Mouse (Mus musculus) lung, embryonic 16.5 days (tissue): ENCODE results near the gene Cubn. TPM values are rescaled to one million over a fixed set of nuclear protein-coding genes. Genes with fewer than 3 reads are reported as not detected.

Experiments used
- ATAC-seq: fragments of 200-750 bp; cut with Nextera tagmentation; 2 replicates; pipeline ENCODE4 v1.8.0; 2017; ENCODE audit warnings: low read depth, mild to moderate bottlenecking, moderate library complexity
- H3K27ac ChIP-seq: fragments of 300-500 bp; sonication (generic); 2 replicates; pipeline ENCODE4 v1.5.1; 2014; ENCODE audit warnings: mild to moderate bottlenecking, control low read depth, low read length
- H3K27me3 ChIP-seq: fragments of 300-500 bp; sonication (generic); 2 replicates; pipeline ENCODE4 v1.6.1; 2014; ENCODE audit warnings: low read depth, low read length, mixed read lengths; ENCODE audit not compliant: control insufficient read depth, insufficient read depth
- H3K36me3 ChIP-seq: fragments of 300-500 bp; sonication (generic); 2 replicates; pipeline ENCODE4 v1.6.1; 2014; ENCODE audit warnings: low read length; ENCODE audit not compliant: control insufficient read depth, insufficient read depth
- H3K4me1 ChIP-seq: fragments of 300-500 bp; sonication (generic); replicated peaks from 2 replicates; pipeline ENCODE4 v1.6.1; 2014; ENCODE audit warnings: low read length, mixed read lengths; ENCODE audit not compliant: control insufficient read depth, insufficient read depth
- H3K4me2 ChIP-seq: fragments of 300-500 bp; sonication (generic); 2 replicates; pipeline ENCODE4 v1.6.1; 2014; ENCODE audit warnings: low read depth, low read length, control low read depth
- H3K4me3 ChIP-seq: fragments of 300-500 bp; sonication (generic); 2 replicates; pipeline ENCODE4 v1.5.1; 2014; ENCODE audit warnings: mild to moderate bottlenecking, low read length, control low read depth
- H3K9ac ChIP-seq: fragments of 300-500 bp; sonication (generic); 2 replicates; pipeline ENCODE4 v1.6.1; 2014; ENCODE audit warnings: low read length, control low read depth
- H3K9me3 ChIP-seq: fragments of 300-500 bp; sonication (generic); 2 replicates; pipeline ENCODE4 v1.6.1; 2016; ENCODE audit warnings: low read length; ENCODE audit not compliant: control insufficient read depth
- WGBS: fragments of 180-500 bp; shearing (Covaris S2); extraction: QIAGEN DNeasy Blood & Tissue Kit; methylation state at CpG from one replicate; pipeline ENCODE4 v1.1.7; 2014; 5-methylcytosine and 5-hydroxymethylcytosine counted together
- polyA plus RNA-seq: library from polyadenylated mRNA; unstranded; fragments of >200 nt; fragmentation: Nextera tagmentation; extraction: Ambion mirVana; gene quantifications from 2 replicates; pipeline ENCODE4 v1.2.1, GENCODE M21; 2015

Gene Cubn
- polyA plus RNA-seq, 1 experiment from 2014 or later, result 0.75 TPM

GRCm38 (mm10) chr2:13458088-13458487 is 33.5 kb downstream of the Cubn start:
- WGBS, result 87% methylated on average over 2 of the region's 2 CpGs
- Histone ChIP-seq H3K9ac (no peak overlapping the region), H3K4me3 (no peak overlapping the region), H3K4me2 (no peak overlapping the region), H3K36me3 (no peaks in the 10 kb centered on the region), H3K4me1 (no peaks in the 10 kb centered on the region), H3K27ac (no peak overlapping the region), H3K27me3 (no peaks in the 10 kb centered on the region), H3K9me3 (no peaks in the 10 kb centered on the region)
- ATAC-seq, result no peak

- Histone ChIP-seq H3K9ac (no peak overlapping the region), H3K4me1 (no peaks in the 10 kb centered on the region), H3K27me3 (no peaks in the 10 kb centered on the region), H3K4me2 (no peak overlapping the region), H3K27ac (no peak overlapping the region), H3K9me3 (no peaks in the 10 kb centered on the region), H3K4me3 (no peak overlapping the region), H3K36me3 (no peaks in the 10 kb centered on the region)
- WGBS, result 64% methylated on average over 1 of the region's 1 CpGs
- ATAC-seq, result no peak
Observed at GRCm38 (mm10) chr2:13456821-13457220, 34.8 kb downstream of the Cubn start.

DNA sequence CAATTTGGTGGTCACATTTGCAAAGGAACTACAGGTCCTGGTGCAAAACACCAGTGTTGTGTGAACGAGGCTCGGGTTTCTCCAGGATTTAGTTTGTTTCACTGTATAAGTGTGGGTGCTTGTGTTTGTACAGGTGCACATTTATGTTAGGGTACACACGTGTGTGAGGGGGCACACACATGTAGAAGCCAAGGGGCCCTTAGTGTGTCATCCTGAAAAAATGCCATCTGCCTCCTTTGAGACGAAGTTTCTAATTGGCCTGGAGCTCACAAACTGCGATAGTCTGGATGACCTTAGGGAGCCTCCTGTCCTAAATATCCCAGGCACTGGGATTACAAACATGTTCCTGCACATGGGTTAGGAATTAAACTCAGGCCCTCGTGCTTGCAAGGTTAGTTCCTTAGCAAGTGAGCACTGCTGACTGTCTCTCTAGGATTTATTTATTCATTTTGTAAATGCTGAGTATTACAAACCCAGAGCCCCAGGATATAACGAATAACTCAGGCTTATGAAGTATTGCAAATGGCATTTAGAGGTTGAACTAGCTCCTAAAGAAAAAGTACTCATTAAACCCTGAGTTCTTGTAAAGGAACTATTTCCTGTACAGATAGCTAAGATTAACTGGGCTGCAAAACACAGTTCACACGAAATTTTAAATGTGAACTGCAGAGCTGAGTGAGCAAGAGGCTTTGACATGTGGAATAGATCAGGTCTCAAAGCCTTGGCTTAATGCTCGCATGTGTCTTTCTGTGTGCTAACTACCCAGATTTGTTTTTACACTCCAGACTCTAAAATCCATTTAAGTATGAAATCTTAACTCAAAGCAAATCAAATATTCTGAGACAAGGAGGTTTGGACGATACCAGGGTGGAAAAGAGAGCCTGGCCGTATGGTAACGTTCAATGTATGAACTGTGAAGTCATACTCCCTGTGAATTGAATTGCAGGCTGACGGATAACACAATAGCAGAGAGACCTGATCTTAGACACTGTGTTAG is 39.8 kb downstream of the Cubn start:
- Histone ChIP-seq H3K27ac (no peak overlapping the region), H3K4me3 (no peak overlapping the region), H3K4me1 (no peaks in the 10 kb centered on the region), H3K4me2 (no peak overlapping the region), H3K36me3 (no peaks in the 10 kb centered on the region), H3K27me3 (no peaks in the 10 kb centered on the region), H3K9ac (no peak overlapping the region), H3K9me3 (no peaks in the 10 kb centered on the region)
- WGBS, result 64% methylated on average over 13 of the region's 13 CpGs
- ATAC-seq, result no peak

DNA sequence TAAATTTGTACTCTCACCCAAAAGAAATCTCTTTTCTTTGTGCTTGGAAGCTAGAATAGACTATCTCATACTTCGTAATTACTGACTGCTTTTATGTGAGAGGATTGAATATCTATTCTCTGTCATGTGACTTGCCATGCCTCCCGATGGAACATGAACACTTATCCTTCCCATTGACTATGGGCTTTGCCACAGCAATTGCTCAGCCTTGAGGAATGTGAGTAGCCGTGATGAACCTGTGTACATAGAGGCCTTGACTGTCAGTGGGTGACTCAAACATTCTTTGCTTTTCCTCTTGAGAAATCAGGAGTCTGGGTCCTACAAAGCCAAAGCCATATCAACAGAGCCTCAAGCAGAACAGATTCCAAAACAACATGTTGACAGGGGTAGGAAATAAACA is 40.7 kb downstream of the Cubn start:
- Histone ChIP-seq H3K36me3 (no peaks in the 10 kb centered on the region), H3K4me2 (no peak overlapping the region), H3K9me3 (no peaks in the 10 kb centered on the region), H3K27me3 (no peaks in the 10 kb centered on the region), H3K9ac (no peak overlapping the region), H3K4me1 (no peaks in the 10 kb centered on the region), H3K4me3 (no peak overlapping the region), H3K27ac (no peak overlapping the region)
- WGBS, result 52% methylated on average over 3 of the region's 3 CpGs
- no peak for ATAC-seq

GRCm38 (mm10) chr2:13450470-13450869 is 41.1 kb downstream of the Cubn start:
- H3K4me3 ChIP-seq, result no peak overlapping the region
- no peak for ATAC-seq
- no peak overlapping the region for H3K9ac ChIP-seq
- no peaks in the 10 kb centered on the region for H3K4me1 ChIP-seq
- H3K36me3 ChIP-seq, result no peaks in the 10 kb centered on the region
- no peaks in the 10 kb centered on the region for H3K9me3 ChIP-seq
- H3K27me3 ChIP-seq, result no peaks in the 10 kb centered on the region
- H3K4me2 ChIP-seq, result no peak overlapping the region
- no peak overlapping the region for H3K27ac ChIP-seq
- WGBS, result 61% methylated on average over 2 of the region's 2 CpGs

GRCm38 (mm10) chr2:13445156-13445555 is 46.5 kb downstream of the Cubn start:
- Histone ChIP-seq H3K27ac (no peak overlapping the region), H3K9ac (no peak overlapping the region), H3K27me3 (no peaks in the 10 kb centered on the region), H3K4me3 (no peak overlapping the region), H3K4me2 (no peak overlapping the region), H3K4me1 (no peaks in the 10 kb centered on the region), H3K9me3 (no peaks in the 10 kb centered on the region), H3K36me3 (no peaks in the 10 kb centered on the region)
- no peak for ATAC-seq
- 86% methylated on average over 4 of the region's 4 CpGs for WGBS

- H3K9me3 ChIP-seq, result no peaks in the 10 kb centered on the region
- H3K27me3 ChIP-seq, result no peaks in the 10 kb centered on the region
- no peaks in the 10 kb centered on the region for H3K4me1 ChIP-seq
- no peaks in the 10 kb centered on the region for H3K36me3 ChIP-seq
- WGBS, result 67% methylated on average over 1 of the region's 1 CpGs
- no peak overlapping the region for H3K9ac ChIP-seq
- no peak overlapping the region for H3K4me2 ChIP-seq
- ATAC-seq, result no peak
- no peak overlapping the region for H3K4me3 ChIP-seq
- H3K27ac ChIP-seq, result no peak overlapping the region
Observed at GRCm38 (mm10) chr2:13438983-13439382, 52.6 kb downstream of the Cubn start.

DNA sequence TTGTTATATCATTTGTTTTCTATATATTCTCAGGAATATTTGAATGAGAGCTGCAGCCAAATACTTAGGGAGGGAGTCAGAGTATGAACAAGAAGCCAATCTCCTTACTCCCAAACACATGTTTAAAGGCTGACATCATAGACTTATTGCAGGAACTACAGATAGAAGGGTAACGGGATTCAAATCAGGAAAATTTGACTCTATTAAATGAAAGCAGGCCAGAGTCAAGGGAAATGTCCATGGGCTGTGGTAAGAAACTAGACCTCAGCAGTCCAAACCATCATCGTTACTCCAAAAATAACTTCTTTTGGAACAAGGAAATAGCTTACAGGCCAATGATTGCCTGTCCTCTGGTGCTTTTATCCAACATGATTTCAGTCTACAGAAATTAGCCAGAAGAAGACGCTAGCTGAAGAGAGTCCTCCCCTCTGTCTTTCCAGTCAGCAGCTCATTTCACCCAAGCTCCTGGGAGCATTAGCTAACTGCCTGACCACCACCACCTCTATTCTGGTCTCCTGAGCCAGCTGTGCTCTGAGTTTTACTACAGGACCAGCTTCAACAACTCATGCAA is 53.3 kb downstream of the Cubn start:
- no peaks in the 10 kb centered on the region for H3K4me1 ChIP-seq
- H3K4me2 ChIP-seq, result no peak overlapping the region
- 81% methylated on average over 3 of the region's 3 CpGs for WGBS
- H3K9me3 ChIP-seq, result no peaks in the 10 kb centered on the region
- H3K9ac ChIP-seq, result no peak overlapping the region
- no peak for ATAC-seq
- no peaks in the 10 kb centered on the region for H3K36me3 ChIP-seq
- no peak overlapping the region for H3K4me3 ChIP-seq
- H3K27me3 ChIP-seq, result no peaks in the 10 kb centered on the region
- H3K27ac ChIP-seq, result no peak overlapping the region

GRCm38 (mm10) chr2:13432002-13432401 is 59.6 kb downstream of the Cubn start:
- WGBS, result 77% methylated on average over 4 of the region's 4 CpGs
- Histone ChIP-seq H3K4me1 (no peaks in the 10 kb centered on the region), H3K27me3 (no peaks in the 10 kb centered on the region), H3K36me3 (no peaks in the 10 kb centered on the region), H3K4me2 (no peak overlapping the region), H3K27ac (no peak overlapping the region), H3K4me3 (no peak overlapping the region), H3K9me3 (no peaks in the 10 kb centered on the region), H3K9ac (no peak overlapping the region)
- ATAC-seq, result no peak
